Mouse (Mus musculus): ENCODE results near the gene Rhox4b.
"Not testable (repeated sequence)": the region's sequence is repeated elsewhere in the genome, so short reads cannot be mapped to it uniquely, and the experiment has no call there.

Rhox4b gene

DNA sequence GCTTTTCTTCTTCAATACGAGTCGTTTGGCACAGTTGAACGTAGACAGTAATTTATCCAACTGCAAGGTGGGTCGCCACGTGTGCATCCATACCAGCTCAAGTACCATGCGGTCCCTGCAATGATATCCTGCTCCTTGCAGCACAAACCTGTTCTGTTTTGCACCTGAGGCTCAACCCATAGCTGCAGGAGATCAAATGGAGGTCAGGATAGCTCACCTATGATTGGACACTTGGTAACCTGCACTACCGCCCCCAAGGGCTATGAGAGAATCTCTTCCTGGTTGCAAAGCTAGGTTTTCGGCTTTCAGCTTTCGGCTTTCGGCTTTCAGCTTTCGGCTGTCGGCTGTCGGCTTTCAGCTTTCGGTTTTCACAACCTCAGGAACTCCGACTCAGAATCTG, at the start of gene Rhox4b:
TSS of gene Rhox4b (plus strand) at position 301 of the 400 bp plus-strand sequence.
- DNase-seq (ENCODE audit: low spot score in 2 of 2): not testable (repeated sequence)

DNA sequence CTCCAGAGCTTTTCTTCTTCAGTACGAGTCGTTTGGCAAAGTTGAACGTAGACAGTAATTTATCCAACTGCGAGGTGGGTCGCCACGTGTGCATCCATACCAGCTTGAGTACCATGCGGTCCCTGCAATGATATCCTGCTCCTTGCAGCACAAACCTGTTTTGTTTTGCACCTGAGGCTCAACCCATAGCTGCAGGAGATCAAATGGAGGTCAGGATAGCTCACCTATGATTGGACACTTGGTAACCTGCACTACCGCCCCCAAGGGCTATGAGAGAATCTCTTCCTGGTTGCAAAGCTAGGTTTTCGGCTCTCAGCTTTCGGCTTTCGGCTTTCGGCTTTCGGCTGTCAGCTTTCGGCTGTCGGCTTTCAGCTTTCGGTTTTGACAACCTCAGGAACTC, 41.7 kb upstream of the Rhox4b start, which contains the start of gene Rhox4a2:
TSS of gene Rhox4a2 (plus strand) at position 301 of the 400 bp plus-strand sequence.
- DNase-seq (ENCODE audit: low spot score in 2 of 2): not testable (repeated sequence)

DNA sequence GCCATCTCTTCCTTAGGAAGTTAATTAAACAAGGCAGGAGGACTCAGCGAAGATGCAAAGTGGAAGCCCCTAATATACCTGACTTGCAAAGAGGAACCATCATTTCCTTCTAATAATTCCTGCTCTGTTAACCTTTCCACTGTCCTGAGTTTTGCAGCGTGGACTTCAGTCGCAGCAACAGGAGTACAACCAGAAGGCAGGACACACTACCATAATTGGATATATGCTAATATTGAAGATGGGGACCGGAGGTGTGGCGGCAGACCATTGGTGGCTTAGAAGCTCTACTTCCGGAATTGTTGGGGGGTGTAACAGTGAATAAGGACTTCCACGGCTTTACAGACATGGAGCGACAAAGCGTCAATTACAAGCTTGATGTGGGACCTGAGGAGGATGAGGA, 20.5 kb upstream of the Rhox4b start, which contains the start of gene Rhox2b:
TSS of gene Rhox2b (plus strand) at position 301 of the 400 bp plus-strand sequence.
- DNase-seq (ENCODE audit: low spot score in 2 of 2): not testable (repeated sequence)

DNA sequence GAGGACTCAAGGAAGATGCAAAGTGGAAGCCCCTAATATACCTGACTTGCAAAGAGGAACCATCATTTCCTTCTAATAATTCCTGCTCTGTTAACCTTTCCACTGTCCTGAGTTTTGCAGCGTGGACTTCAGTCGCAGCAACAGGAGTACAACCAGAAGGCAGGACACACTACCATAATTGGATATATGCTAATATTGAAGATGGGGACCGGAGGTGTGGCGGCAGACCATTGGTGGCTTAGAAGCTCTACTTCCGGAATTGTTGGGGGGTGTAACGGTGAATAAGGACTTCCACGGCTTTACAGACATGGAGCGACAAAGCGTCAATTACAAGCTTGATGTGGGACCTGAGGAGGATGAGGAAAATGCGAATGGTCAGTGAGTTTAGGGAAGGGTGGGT, 21.1 kb downstream of the Rhox4b start, which contains the start of gene Rhox2c:
TSS of gene Rhox2c (plus strand) at position 301 of the 400 bp plus-strand sequence.
- not testable (repeated sequence) for DNase-seq (ENCODE audit: low spot score in 2 of 2)

DNA sequence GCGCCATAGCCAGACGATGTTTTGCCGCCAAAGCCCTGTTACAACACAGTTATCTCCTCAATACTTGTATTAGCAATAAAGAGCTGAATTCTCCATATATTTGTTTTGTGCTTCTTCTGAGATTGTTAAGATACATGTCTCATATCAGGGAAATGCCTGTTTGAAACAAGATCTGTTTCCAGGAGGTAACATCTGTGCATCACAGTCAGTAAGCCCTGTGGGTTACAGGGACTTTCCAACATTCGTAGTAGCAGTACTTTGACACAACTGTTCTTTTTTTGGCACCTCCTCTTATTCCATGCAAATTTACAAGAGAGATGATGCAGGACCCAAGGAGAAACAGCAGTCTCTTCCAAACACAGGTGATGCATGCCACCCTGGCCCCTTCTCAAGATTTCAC, 26.0 kb downstream of the Rhox4b start, which contains the start of gene Rhox3c:
TSS of gene Rhox3c (plus strand) at position 301 of the 400 bp plus-strand sequence.
- not testable (repeated sequence) for DNase-seq (ENCODE audit: low spot score in 2 of 2)

DNA sequence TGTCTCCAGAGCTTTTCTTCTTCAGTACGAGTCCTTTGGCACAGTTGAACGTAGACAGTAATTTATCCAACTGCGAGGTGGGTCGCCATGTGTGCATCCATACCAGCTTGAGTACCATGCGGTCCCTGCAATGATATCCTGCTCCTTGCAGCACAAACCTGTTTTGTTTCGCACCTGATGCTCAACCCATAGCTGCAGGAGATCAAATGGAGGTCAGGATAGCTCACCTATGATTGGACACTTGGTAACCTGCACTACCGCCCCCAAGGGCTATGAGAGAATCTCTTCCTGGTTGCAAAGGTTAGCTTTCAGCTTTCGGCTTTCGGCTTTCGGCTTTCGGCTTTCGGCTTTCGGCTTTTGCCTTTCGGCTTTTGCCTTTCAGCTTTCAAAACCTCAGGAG, 47.7 kb downstream of the Rhox4b start, which contains the start of gene Rhox4c:
TSS of gene Rhox4c (plus strand) at position 301 of the 400 bp plus-strand sequence.
- not testable (repeated sequence) for DNase-seq (ENCODE audit: low spot score in 2 of 2)

All from frontal cortex, postnatal 14 days (tissue).